Mouse (Mus musculus) lung, postnatal 14 days (tissue): ENCODE results near the gene Olfr493.

Experiments
- DNase-seq: peaks from one replicate; pipeline ENCODE4 v3.0.0; 2021

The Olfr493 gene

GRCm38 (mm10) chr7:108346879-108347278 lies at the start of gene Olfr493:
Gene Olfr493, minus strand, starts transcription at chr7:108346979.
- DNase-seq: no peak

GRCm38 (mm10) chr7:108392867-108393266 lies 46.1 kb upstream of the Olfr493 start, which contains the start of gene Olfr495:
Gene Olfr495, plus strand, starts transcription at chr7:108393167.
- DNase-seq: no peak

GRCm38 (mm10) chr7:108365035-108365434 lies 18.3 kb upstream of the Olfr493 start, which contains the start of gene Olfr494:
Gene Olfr494, plus strand, starts transcription at chr7:108365335.
- no peak for DNase-seq

DNA sequence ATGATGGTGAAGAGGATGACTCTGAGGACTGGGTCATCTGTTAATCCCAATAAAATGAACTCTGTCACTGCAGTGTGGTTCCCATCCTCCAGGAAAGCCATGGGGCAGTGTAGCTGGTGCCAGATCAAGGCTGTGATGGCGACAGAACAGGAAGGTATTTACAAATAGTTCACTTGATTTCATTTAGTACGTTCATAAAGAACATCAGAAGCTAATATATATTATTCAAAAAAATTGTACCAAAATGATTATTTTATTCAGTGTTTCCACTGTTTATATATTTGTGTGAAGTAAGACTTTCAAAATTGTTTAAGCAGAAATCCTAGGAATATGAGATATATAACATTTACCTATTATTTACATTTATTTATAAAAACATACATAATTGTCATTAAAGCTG lies 23.2 kb downstream of the Olfr493 start, which contains the start of gene Olfr492:
TSS of gene Olfr492 (minus strand) at position 101 of the 400 bp plus-strand sequence.
- no peak for DNase-seq

GRCm38 (mm10) chr7:108313151-108313550 lies 33.6 kb downstream of the Olfr493 start, which contains the start of gene Olfr491:
Gene Olfr491, plus strand, starts transcription at chr7:108313451.
- no peak for DNase-seq
